Mouse (Mus musculus): ENCODE measurements around the gene Lpcat1.

Gene Lpcat1

GRCm38 (mm10) chr13:73536403-73536821 is 69.4 kb downstream of the Lpcat1 start, which contains the start of gene Slc6a3:
TSS of gene Slc6a3 (plus strand) at chr13:73536747.
- DNase-seq (ENCODE audit: low spot score in 2 of 2): no peak

- no peak for DNase-seq (ENCODE audit: low spot score in 2 of 2)
These were observed 69.8 kb downstream of the Lpcat1 start for GRCm38 (mm10) chr13:73536824-73537223.

GRCm38 (mm10) chr13:73564201-73564600 is 97.2 kb downstream of the Lpcat1 start:
- no peak for DNase-seq (ENCODE audit: low spot score in 2 of 2)

Measured in right cerebral cortex, postnatal 10 days (tissue).